Mouse (Mus musculus) adrenal gland, adult 2 months (tissue): ENCODE data around the gene Pcdh8. TPM values are rescaled to one million over a fixed set of nuclear protein-coding genes. Genes with fewer than 3 reads are reported as not detected.

Source experiments
- DNase-seq: peaks from one replicate; pipeline ENCODE4 v3.0.0; 2021
- microRNA-seq, 2 experiments: library from miRNA; unstranded; fragments of <30 nt; microRNA quantifications; one replicate each; pipeline ENCODE4 v1.2.0; 2021
- polyA plus RNA-seq: library from polyadenylated mRNA; depleted of rRNA; stranded (reverse); fragments of >200 nt; gene quantifications from 2 replicates; pipeline ENCODE4 v1.2.3, GENCODE M21; 2012; rRNA removed
- total RNA-seq, 2 experiments: library from RNA; stranded (reverse); gene quantifications; 2 replicates each; pipeline ENCODE4 v1.2.3; 2021

Gene Pcdh8
- total and polyA plus RNA-seq, 3 experiments: 0.04 to 0.37 TPM; not detected in 1

GRCm38 (mm10) chr14:79754157-79754556 is 17.0 kb downstream of the Pcdh8 start:
- no peak for DNase-seq

DNA sequence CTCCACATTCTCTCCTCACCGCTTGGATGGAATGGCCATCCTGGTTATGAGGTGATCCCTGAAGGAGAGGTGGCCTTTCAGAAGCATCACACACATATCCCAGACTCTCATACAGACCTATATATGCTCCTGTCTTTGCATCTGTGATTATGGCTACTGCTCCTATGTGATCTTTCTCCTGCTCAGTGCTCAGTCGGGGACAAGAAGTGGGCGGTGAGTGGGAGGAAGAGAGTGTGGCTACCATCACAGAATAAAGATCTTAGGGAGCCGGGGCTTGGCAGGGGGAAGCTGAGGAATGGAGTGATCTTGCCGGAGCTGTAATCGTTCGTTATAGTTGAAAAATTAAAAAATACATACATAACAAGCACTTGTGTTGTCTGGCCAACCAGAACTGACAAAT is 17.4 kb downstream of the Pcdh8 start:
- DNase-seq: no peak

DNA sequence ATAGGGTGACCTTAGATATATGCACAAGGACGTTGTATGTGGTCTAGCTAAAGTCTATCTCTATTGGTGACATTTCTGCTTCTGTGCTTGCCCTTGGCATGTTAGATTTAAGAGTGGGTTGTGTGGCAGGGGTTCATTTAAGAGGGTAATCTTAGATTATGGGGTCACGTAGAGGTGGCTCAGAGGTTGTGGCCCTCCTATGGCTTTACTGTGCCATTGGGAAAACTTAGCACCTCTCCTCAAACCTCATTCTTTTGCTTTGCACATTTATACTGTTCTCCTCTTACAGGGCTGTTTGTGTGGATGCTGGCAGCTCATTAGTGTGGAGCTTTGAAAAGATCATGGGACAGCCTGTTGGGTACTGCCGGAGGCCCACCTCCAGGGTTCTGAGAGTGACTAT is 30.6 kb downstream of the Pcdh8 start:
- no peak for DNase-seq

DNA sequence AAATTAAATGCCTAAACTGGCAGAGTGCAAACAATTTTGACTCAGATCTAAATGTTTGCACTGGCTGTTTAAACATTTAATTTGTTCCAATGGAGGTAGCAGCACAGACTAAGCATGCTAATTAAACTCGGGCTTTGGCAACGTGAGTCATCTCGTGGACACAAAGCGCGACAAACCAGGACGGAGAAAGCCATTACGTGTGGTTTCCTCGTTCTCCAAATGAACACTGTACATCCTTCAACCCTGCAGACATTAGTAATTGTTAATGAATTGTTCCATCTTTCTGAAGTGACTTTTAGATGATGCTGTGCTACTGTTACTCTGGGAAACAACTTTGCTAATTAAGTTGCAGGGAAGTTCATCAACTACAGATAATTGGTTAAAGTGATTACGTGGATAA is 32.7 kb downstream of the Pcdh8 start:
- DNase-seq: no peak

GRCm38 (mm10) chr14:79737642-79738379 is 33.3 kb downstream of the Pcdh8 start:
- no peak for DNase-seq

DNA sequence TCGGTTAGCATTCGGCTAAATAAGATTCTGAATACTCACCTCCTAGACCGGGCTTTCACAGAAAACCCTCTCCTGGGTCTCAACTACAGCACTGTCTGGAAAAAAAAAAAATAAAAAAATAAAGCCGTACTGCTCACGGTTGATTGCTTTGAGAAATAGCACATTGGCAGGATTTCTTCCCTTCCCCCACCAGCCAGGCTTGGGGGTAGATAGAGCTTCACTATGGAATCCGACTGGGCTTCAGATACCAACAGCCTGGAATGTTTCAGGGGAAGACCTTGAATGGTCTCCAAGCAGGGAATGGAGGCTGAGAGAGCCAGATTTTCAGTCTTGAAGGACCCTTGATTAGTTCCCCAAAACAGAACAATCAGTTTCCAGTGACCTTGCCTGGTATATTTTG is 34.3 kb downstream of the Pcdh8 start:
- DNase-seq: no peak

- no peak for DNase-seq
Observed at GRCm38 (mm10) chr14:79733501-79733900, 37.6 kb downstream of the Pcdh8 start.

GRCm38 (mm10) chr14:79728811-79729210 is 42.3 kb downstream of the Pcdh8 start:
- DNase-seq: no peak

GRCm38 (mm10) chr14:79724002-79724681 is 47.0 kb downstream of the Pcdh8 start:
- no peak for DNase-seq

GRCm38 (mm10) chr14:79722228-79722627 is 48.9 kb downstream of the Pcdh8 start:
- no peak for DNase-seq

Small RNAs within 50 kb of the gene (microRNA-seq; reads per million reads assigned to microRNA genes)
- 0 reads per million in 2 experiments for gene Mir759

Other genes starting within 250 kb of the Pcdh8 start
- 100 to 1,000 TPM; 106 to 130 TPM for gene Sugt1, start 183.6 kb downstream of the Pcdh8 start, total RNA-seq
- gene Sugt1, start 183.6 kb downstream of the Pcdh8 start, polyA plus RNA-seq: 3.6 and 4.3 TPM in 2 replicates
- gene Cnmd, start 109.1 kb downstream of the Pcdh8 start, total RNA-seq: 1 to 10 TPM; 1.8 to 2.4 TPM
- gene Cnmd, start 109.1 kb downstream of the Pcdh8 start, polyA plus RNA-seq: not detected in 2 replicates
- gene Olfm4, start 212.8 kb upstream of the Pcdh8 start, total RNA-seq: not detected
- gene Olfm4, start 212.8 kb upstream of the Pcdh8 start, polyA plus RNA-seq: not detected in 2 replicates